Comparison of ENCODE assay signal across 8 mouse cellular contexts in genomic region chr11:52396597-52397188, GRCm38 (mm10). TPM values are rescaled to one million over a fixed set of nuclear protein-coding genes. Genes with fewer than 3 reads are reported as not detected.
DNase-seq lines count a peak whose midpoint lies in the region; ATAC-seq and TF ChIP-seq lines count a peak whose summit lies in the region.

No protein-coding gene starts in this region.

- peak; percentile 51 for ATAC-seq in heart, embryonic 13.5 days (ENCODE audit: extremely low read depth, insufficient number of reproducible peaks, low FRiP score, low TSS enrichment)
- ATAC-seq in embryonic facial prominence, embryonic 15.5 days (ENCODE audit: insufficient number of reproducible peaks, low FRiP score, low TSS enrichment, low read depth) = peak; percentile 77
- peak; percentile 91 for ATAC-seq in midbrain, embryonic 13.5 days

- peak overlapping the region; percentile 97 for H3K27ac ChIP-seq in heart, embryonic 13.5 days (replicated peaks)
- H3K27ac ChIP-seq in ES-E14 (ENCODE audit: insufficient read depth, low read depth, low read length, poor library complexity, severe bottlenecking) = peak overlapping the region; percentile 89
- H3K27ac ChIP-seq in embryonic facial prominence, embryonic 15.5 days (replicated peaks) = peak overlapping the region; percentile 91
- peak overlapping the region; percentile 98 for H3K27ac ChIP-seq in limb, embryonic 10.5 days
- peak overlapping the region; percentile 90 for H3K27ac ChIP-seq in midbrain, embryonic 13.5 days

- peak overlapping the region; percentile 98 for H3K9ac ChIP-seq in heart, embryonic 13.5 days
- peak overlapping the region; percentile 99 for H3K9ac ChIP-seq in ES-E14 (ENCODE audit: insufficient read depth, low read depth, low read length, poor library complexity, severe bottlenecking)
- peak overlapping the region; percentile 99 for H3K9ac ChIP-seq in embryonic facial prominence, embryonic 15.5 days
- peak overlapping the region; percentile 96 for H3K9ac ChIP-seq in midbrain, embryonic 13.5 days (replicated peaks)

- no peak for DNase-seq in heart, adult 18-20 months
- no peak for DNase-seq in ES-E14 (ENCODE audit: low read depth, low spot score)
- no peak for DNase-seq in limb, embryonic 10.5 days (ENCODE audit: low spot score)
- DNase-seq in cerebellum, adult 8-10 months = no peak
- DNase-seq in adrenal gland, adult 18-20 months (ENCODE audit: low spot score in 2 of 2) = no peak

- H3K36me3 ChIP-seq in heart, embryonic 13.5 days = peaks cover 14% of the 10 kb centered on the region; the same call in 1 of the 2 replicates
- H3K36me3 ChIP-seq in ES-E14 (ENCODE audit: control insufficient read depth, insufficient read depth, low read length, poor library complexity, severe bottlenecking) = no peaks in the 10 kb centered on the region; the same call in 1 of the 2 replicates
- H3K36me3 ChIP-seq in embryonic facial prominence, embryonic 15.5 days = no peaks in the 10 kb centered on the region
- peaks cover 18% of the 10 kb centered on the region for H3K36me3 ChIP-seq in limb, embryonic 10.5 days
- H3K36me3 ChIP-seq in midbrain, embryonic 13.5 days = 0 out of 2 replicates have a peak, but pooled peaks cover 7% of the 10 kb centered on the region

- H3K27me3 ChIP-seq in heart, embryonic 13.5 days (replicated peaks) = no peaks in the 10 kb centered on the region
- H3K27me3 ChIP-seq in embryonic facial prominence, embryonic 15.5 days = no peaks in the 10 kb centered on the region
- H3K27me3 ChIP-seq in limb, embryonic 10.5 days (ENCODE audit: low read depth, poor library complexity, severe bottlenecking) = no peaks in the 10 kb centered on the region
- H3K27me3 ChIP-seq in midbrain, embryonic 13.5 days = no peaks in the 10 kb centered on the region

- peak overlapping the region; percentile 97 for H3K4me3 ChIP-seq in heart, embryonic 13.5 days
- H3K4me3 ChIP-seq in ES-E14 (ENCODE audit: insufficient read depth in 1 of 2, low read depth in 1 of 2, low read length in 2 of 2, poor library complexity in 1 of 2, severe bottlenecking in 1 of 2) = peak overlapping the region; percentile 84 to 99
- peak overlapping the region; percentile 98 for H3K4me3 ChIP-seq in embryonic facial prominence, embryonic 15.5 days (replicated peaks)
- H3K4me3 ChIP-seq in limb, embryonic 10.5 days = peak overlapping the region; percentile 99
- H3K4me3 ChIP-seq in midbrain, embryonic 13.5 days (replicated peaks) = peak overlapping the region; percentile 95

- peak overlapping the region; percentile 80 for H3K4me2 ChIP-seq in heart, embryonic 13.5 days
- peak overlapping the region; percentile 66 for H3K4me2 ChIP-seq in embryonic facial prominence, embryonic 15.5 days (replicated peaks)
- peak overlapping the region; percentile 85 for H3K4me2 ChIP-seq in midbrain, embryonic 13.5 days (replicated peaks)

- no peaks in the 10 kb centered on the region for H3K9me3 ChIP-seq in heart, embryonic 13.5 days
- no peaks in the 10 kb centered on the region for H3K9me3 ChIP-seq in ES-E14 (ENCODE audit: control insufficient read depth, insufficient read depth, low read depth, low read length)
- H3K9me3 ChIP-seq in embryonic facial prominence, embryonic 15.5 days (replicated peaks) = no peaks in the 10 kb centered on the region
- H3K9me3 ChIP-seq in limb, embryonic 10.5 days (replicated peaks) = no peaks in the 10 kb centered on the region
- H3K9me3 ChIP-seq in midbrain, embryonic 13.5 days = no peaks in the 10 kb centered on the region

- in situ Hi-C loops in ES-E14 (cut with MboI; ENCODE audit: low sequenced_read_pairs in 2 of 2, unreplicated experiment in 2 of 2) = no loop called here

- WGBS in heart, embryonic 13.5 days = 1% methylated on average over 33 of the region's 33 CpGs
- WGBS in embryonic facial prominence, embryonic 15.5 days = under 1% methylated on average over 33 of the region's 33 CpGs
- 1% methylated on average over 33 of the region's 33 CpGs for WGBS in limb, embryonic 10.5 days
- 0% methylated on average over 33 of the region's 33 CpGs for WGBS in midbrain, embryonic 13.5 days

- peaks cover 33% of the 10 kb centered on the region for H3K4me1 ChIP-seq in heart, embryonic 13.5 days
- peaks cover 3 to 8% of the 10 kb centered on the region in 2 experiments; a peak in 2 of 4 replicates for H3K4me1 ChIP-seq in ES-E14 (ENCODE audit: control insufficient read depth in 2 of 2, insufficient read depth in 2 of 2, low read length in 2 of 2, poor library complexity in 1 of 2)
- H3K4me1 ChIP-seq in embryonic facial prominence, embryonic 15.5 days = peaks cover 21% of the 10 kb centered on the region
- peaks cover 12% of the 10 kb centered on the region; the same call in 1 of the 2 replicates for H3K4me1 ChIP-seq in limb, embryonic 10.5 days
- peaks cover 32% of the 10 kb centered on the region for H3K4me1 ChIP-seq in midbrain, embryonic 13.5 days (replicated peaks)

TF ChIP-seq in ES-E14, 5 proteins besides CTCF, POLR2A, EP300 and RAD21:
- no peak for TF ChIP-seq ZNF384 (IDR thresholded peaks at IDR 0.05; ENCODE audit: low read depth, low read length)
- no peak for TF ChIP-seq ZC3H11A (IDR thresholded peaks at IDR 0.05; ENCODE audit: borderline replicate concordance, low read depth, low read length)
- no peak for TF ChIP-seq HCFC1 (IDR thresholded peaks at IDR 0.05; ENCODE audit: borderline replicate concordance, insufficient read depth, low read length)
- TF ChIP-seq MAFK (IDR thresholded peaks at IDR 0.05; ENCODE audit: insufficient read depth, low read depth, low read length) = no peak
- TF ChIP-seq CHD2 (IDR thresholded peaks at IDR 0.05; ENCODE audit: low read depth, low read length) = no peak

RNA-seq across cellular contexts. Expression of gene 9530068E07Rik, which starts 0.5 kb away (rescaled TPM):
- 193 and 201 TPM in 2 replicates for polyA plus RNA-seq in heart, embryonic 13.5 days (2015; fragmentation: Nextera tagmentation; extraction: Ambion mirVana)
- total RNA-seq in heart, adult 18-20 months (2021) = 10 to 100 TPM; 69.2 to 74.4 TPM
- 54.7 and 55.0 TPM in 2 replicates for total RNA-seq in ES-E14 (2012; rRNA removed)
- polyA plus RNA-seq in embryonic facial prominence, embryonic 15.5 days (2015; fragmentation: Nextera tagmentation; extraction: Ambion mirVana) = 201 and 210 TPM in 2 replicates
- polyA plus RNA-seq in limb, embryonic 10.5 days (2016; fragmentation: Nextera tagmentation; extraction: Ambion mirVana) = 157 and 163 TPM in 2 replicates
- polyA plus RNA-seq in midbrain, embryonic 13.5 days (2015; fragmentation: Nextera tagmentation; extraction: Ambion mirVana) = 127 and 131 TPM in 2 replicates
- total RNA-seq in adrenal gland, adult 18-20 months (2021) = 100 to 1,000 TPM; 124 to 164 TPM

RNA-seq across cellular contexts. Expression of gene Vdac1, which starts 36.0 kb away (rescaled TPM):
- 414 and 452 TPM in 2 replicates for polyA plus RNA-seq in heart, embryonic 13.5 days (2015; fragmentation: Nextera tagmentation; extraction: Ambion mirVana)
- 1,000 to 10,000 TPM; 1,073 to 1,213 TPM for total RNA-seq in heart, adult 18-20 months (2021)
- total RNA-seq in ES-E14 (2012; rRNA removed) = 238 and 268 TPM in 2 replicates
- 267 and 268 TPM in 2 replicates for polyA plus RNA-seq in embryonic facial prominence, embryonic 15.5 days (2015; fragmentation: Nextera tagmentation; extraction: Ambion mirVana)
- 203 and 211 TPM in 2 replicates for polyA plus RNA-seq in limb, embryonic 10.5 days (2016; fragmentation: Nextera tagmentation; extraction: Ambion mirVana)
- polyA plus RNA-seq in midbrain, embryonic 13.5 days (2015; fragmentation: Nextera tagmentation; extraction: Ambion mirVana) = 268 and 278 TPM in 2 replicates
- 100 to 1,000 TPM; 374 to 415 TPM for total RNA-seq in adrenal gland, adult 18-20 months (2021)
